Mouse (Mus musculus) liver, adult 2 months (tissue): ENCODE measurements around the gene Elp5. TPM values are rescaled to one million over a fixed set of nuclear protein-coding genes. Genes with fewer than 3 reads are reported as not detected.
A peak's percentile ranks its signal among the peaks of the same experiment; 100 is the strongest.
"Not testable (repeated sequence)": the region's sequence is repeated elsewhere in the genome, so short reads cannot be mapped to it uniquely, and the experiment has no call there.

Experiments used
- DNase-seq: peaks from one replicate; pipeline ENCODE4 v3.0.0-alpha.2; 2011; ENCODE audit warnings: low read depth, low spot score; ENCODE audit errors: extremely low read depth
- H3K27ac ChIP-seq: fragments of 200-500 bp; replicated peaks from 2 replicates; pipeline ENCODE4 v1.5.1; 2012; ENCODE audit warnings: low read depth, mild to moderate bottlenecking, control low read depth, inconsistent platforms, low read length; ENCODE audit not compliant: insufficient read depth
- H3K27me3 ChIP-seq: fragments of 200-500 bp; 2 replicates; pipeline ENCODE4 v1.6.1; 2012; ENCODE audit warnings: mild to moderate bottlenecking, moderate library complexity, low read length, inconsistent platforms; ENCODE audit not compliant: control insufficient read depth, insufficient read depth
- H3K36me3 ChIP-seq: fragments of 200-500 bp; 2 replicates; pipeline ENCODE4 v1.6.1; 2012; ENCODE audit warnings: low read length, inconsistent platforms; ENCODE audit not compliant: control insufficient read depth, insufficient read depth
- H3K4me1 ChIP-seq: fragments of 200-500 bp; 2 replicates; pipeline ENCODE4 v1.6.1; 2011; ENCODE audit warnings: low read length; ENCODE audit not compliant: control insufficient read depth, insufficient read depth
- H3K4me3 ChIP-seq: fragments of 200-500 bp; 2 replicates; pipeline ENCODE4 v1.5.1; 2011; ENCODE audit warnings: low read depth, mild to moderate bottlenecking, control low read depth, low read length, moderate library complexity; ENCODE audit not compliant: insufficient read depth
- H3K79me2 ChIP-seq: fragments of 200-500 bp; 2 replicates; pipeline ENCODE4 v1.6.1; 2012; ENCODE audit warnings: inconsistent platforms, mild to moderate bottlenecking, low read length, moderate library complexity; ENCODE audit not compliant: control insufficient read depth, insufficient read depth
- H3K9ac ChIP-seq: fragments of 200-500 bp; 2 replicates; pipeline ENCODE4 v1.6.1; 2012; ENCODE audit warnings: low read depth, mild to moderate bottlenecking, control low read depth, inconsistent platforms, low read length
- CTCF ChIP-seq: fragments of 200-500 bp; IDR thresholded peaks from 2 replicates; pipeline ENCODE4 v1.5.1; 2011; ENCODE audit warnings: low read depth, low read length, control low read depth
- POLR2A ChIP-seq: fragments of 200-500 bp; IDR thresholded peaks from 2 replicates; pipeline ENCODE4 v1.6.1; 2011; ENCODE audit warnings: low read length, control low read depth; ENCODE audit not compliant: insufficient read depth; ENCODE audit errors: extremely low read depth
- whole genome bisulfite sequencing: fragments of 180-500 bp; shearing (Covaris S2); methylation state at CpG from one replicate; pipeline ENCODE4 v1.1.7; 2018; 5-methylcytosine and 5-hydroxymethylcytosine counted together
- polyA plus RNA-seq: library from polyadenylated mRNA; depleted of rRNA; stranded (reverse); fragments of >200 nt; gene quantifications from 2 replicates; pipeline ENCODE4 v1.2.3, GENCODE M21; 2012
- total RNA-seq: library from RNA; depleted of rRNA; stranded (reverse); fragments of >200 nt; gene quantifications from 2 replicates; pipeline ENCODE4 v1.2.3, GENCODE M21; 2014

The Elp5 gene
- total and polyA plus RNA-seq, 2 experiments = 19.5 to 30.8 TPM

GRCm38 (mm10) chr11:69932254-69932653 lies 50.1 kb downstream of the Elp5 start:
- WGBS = 41% methylated on average over 3 of the region's 3 CpGs
- no peak overlapping the region for H3K4me3 ChIP-seq
- peaks cover 11% of the 10 kb centered on the region for H3K27me3 ChIP-seq
- no peak overlapping the region for H3K9ac ChIP-seq
- H3K4me1 ChIP-seq = peaks cover 5% of the 10 kb centered on the region
- no peak for DNase-seq
- no peaks in the 10 kb centered on the region for H3K36me3 ChIP-seq
- H3K27ac ChIP-seq = no peak overlapping the region
- H3K79me2 ChIP-seq = no peaks in the 10 kb centered on the region
- TF ChIP-seq CTCF (peak; percentile 42; the same call in 1 of the 2 replicates), POLR2A (no peak)

GRCm38 (mm10) chr11:69931769-69932168 lies 50.5 kb downstream of the Elp5 start:
- Histone ChIP-seq H3K36me3 (no peaks in the 10 kb centered on the region), H3K27ac (no peak overlapping the region), H3K9ac (no peak overlapping the region), H3K79me2 (no peaks in the 10 kb centered on the region), H3K4me1 (peaks cover 5% of the 10 kb centered on the region), H3K4me3 (no peak overlapping the region), H3K27me3 (peaks cover 11% of the 10 kb centered on the region)
- 76% methylated on average over 8 of the region's 8 CpGs for WGBS
- TF ChIP-seq CTCF (no peak), POLR2A (no peak)
- DNase-seq = no peak

- WGBS = 74% methylated on average over 3 of the region's 3 CpGs
- Histone ChIP-seq H3K27me3 (peaks cover 10% of the 10 kb centered on the region), H3K4me3 (no peak overlapping the region), H3K4me1 (peaks cover 5% of the 10 kb centered on the region), H3K9ac (no peak overlapping the region), H3K36me3 (no peaks in the 10 kb centered on the region), H3K79me2 (no peaks in the 10 kb centered on the region), H3K27ac (no peak overlapping the region)
- TF ChIP-seq CTCF (no peak), POLR2A (no peak)
- no peak for DNase-seq
Observed at GRCm38 (mm10) chr11:69930967-69931537, 51.3 kb downstream of the Elp5 start.

- not testable (repeated sequence) for H3K4me1 ChIP-seq, H3K9ac ChIP-seq, H3K27me3 ChIP-seq, H3K27ac ChIP-seq, H3K79me2 ChIP-seq, H3K36me3 ChIP-seq, DNase-seq, H3K4me3 ChIP-seq
- WGBS = 87% methylated on average over 8 of the region's 8 CpGs
Observed at GRCm38 (mm10) chr11:69930176-69930575, 52.1 kb downstream of the Elp5 start.

- Histone ChIP-seq H3K27me3 (no peaks in the 10 kb centered on the region), H3K79me2 (no peaks in the 10 kb centered on the region), H3K4me3 (no peak overlapping the region), H3K9ac (no peak overlapping the region), H3K4me1 (peaks cover 2% of the 10 kb centered on the region; the same call in 1 of the 2 replicates), H3K36me3 (no peaks in the 10 kb centered on the region), H3K27ac (no peak overlapping the region)
- TF ChIP-seq POLR2A (no peak), CTCF (no peak)
- WGBS = 40% methylated on average over 4 of the region's 4 CpGs
- no peak for DNase-seq
Observed at GRCm38 (mm10) chr11:69929712-69930111, 52.6 kb downstream of the Elp5 start.

GRCm38 (mm10) chr11:69927501-69927900 lies 54.8 kb downstream of the Elp5 start:
- TF ChIP-seq POLR2A (no peak), CTCF (no peak)
- Histone ChIP-seq H3K4me3 (no peak overlapping the region), H3K36me3 (no peaks in the 10 kb centered on the region), H3K79me2 (no peaks in the 10 kb centered on the region), H3K27me3 (no peaks in the 10 kb centered on the region), H3K4me1 (0 out of 2 replicates have a peak, but pooled peaks cover 2% of the 10 kb centered on the region), H3K9ac (no peak overlapping the region), H3K27ac (no peak overlapping the region)
- no peak for DNase-seq
- WGBS = 96% methylated on average over 2 of the region's 2 CpGs
